Mouse (Mus musculus): Measurements from ENCODE around the gene Map4k3. TPM values are rescaled to one million over a fixed set of nuclear protein-coding genes. Genes with fewer than 3 reads are reported as not detected.
"Not testable (repeated sequence)": the region's sequence is repeated elsewhere in the genome, so short reads cannot be mapped to it uniquely, and the experiment has no call there.

Map4k3 gene
- polyA plus RNA-seq, 1 experiment from 2014 or later = 5.5 TPM

GRCm38 (mm10) chr17:80577214-80577613, 151.1 kb downstream of the Map4k3 start:
- WGBS (ENCODE audit: insufficient replicate concordance) = 0% methylated on average over 30 of the region's 30 CpGs
- Histone ChIP-seq H3K4me2 (ENCODE audit: low read depth, low read length) (peak overlapping the region; percentile 79), H3K9me3 (ENCODE audit: low read length) (no peaks in the 10 kb centered on the region), H3K9ac (replicated peaks) (peak overlapping the region; percentile 35; the same call in 1 of the 2 replicates), H3K27me3 (ENCODE audit: insufficient read depth, low read length) (no peaks in the 10 kb centered on the region), H3K4me1 (ENCODE audit: insufficient read depth) (peaks cover 10% of the 10 kb centered on the region), H3K4me3 (ENCODE audit: low read depth, low read length) (peak overlapping the region; percentile 43), H3K36me3 (replicated peaks; ENCODE audit: insufficient read depth, low read length) (0 out of 2 replicates have a peak, but pooled peaks cover 6% of the 10 kb centered on the region), H3K27ac (ENCODE audit: low read depth) (no peak overlapping the region)
- DNase-seq = peak; percentile 69
- ATAC-seq = peak; percentile 62
- TF ChIP-seq CTCF (IDR thresholded peaks at IDR 0.05; ENCODE audit: low read depth) = no peak
- TF ChIP-seq EP300 (IDR thresholded peaks at IDR 0.05; ENCODE audit: low read depth) = no peak

DNA sequence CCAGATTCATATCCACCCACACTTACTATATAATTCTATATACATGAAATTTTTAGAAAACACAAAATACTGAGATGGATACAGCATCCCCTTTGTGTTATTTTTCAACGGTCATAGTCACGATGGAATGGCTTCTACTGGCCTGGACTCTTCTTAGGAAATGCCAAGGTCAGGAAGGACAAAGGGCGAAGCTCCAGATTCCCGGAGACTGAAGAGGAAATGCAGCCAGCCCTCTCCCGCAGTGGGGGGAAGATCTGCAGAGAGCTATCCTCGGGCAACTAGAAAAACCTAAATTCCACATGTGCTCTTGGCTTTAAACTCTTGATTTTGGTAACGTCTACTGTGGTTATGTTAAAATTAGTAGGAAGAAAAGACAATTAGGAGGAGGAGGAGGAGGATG, 153.3 kb downstream of the Map4k3 start:
- Histone ChIP-seq H3K4me3 (ENCODE audit: low read depth, low read length) (no peak overlapping the region), H3K9me3 (ENCODE audit: low read length) (no peaks in the 10 kb centered on the region), H3K9ac (replicated peaks) (no peak overlapping the region), H3K36me3 (replicated peaks; ENCODE audit: insufficient read depth, low read length) (no peaks in the 10 kb centered on the region), H3K4me1 (ENCODE audit: insufficient read depth) (peaks cover 10% of the 10 kb centered on the region), H3K27ac (ENCODE audit: low read depth) (no peak overlapping the region), H3K27me3 (ENCODE audit: insufficient read depth, low read length) (no peaks in the 10 kb centered on the region), H3K4me2 (ENCODE audit: low read depth, low read length) (no peak overlapping the region)
- ATAC-seq (no peak), DNase-seq (no peak)
- TF ChIP-seq EP300 (IDR thresholded peaks at IDR 0.05; ENCODE audit: low read depth) (no peak), CTCF (IDR thresholded peaks at IDR 0.05; ENCODE audit: low read depth) (no peak)
- 56% methylated on average over 7 of the region's 7 CpGs for WGBS (ENCODE audit: insufficient replicate concordance)

DNA sequence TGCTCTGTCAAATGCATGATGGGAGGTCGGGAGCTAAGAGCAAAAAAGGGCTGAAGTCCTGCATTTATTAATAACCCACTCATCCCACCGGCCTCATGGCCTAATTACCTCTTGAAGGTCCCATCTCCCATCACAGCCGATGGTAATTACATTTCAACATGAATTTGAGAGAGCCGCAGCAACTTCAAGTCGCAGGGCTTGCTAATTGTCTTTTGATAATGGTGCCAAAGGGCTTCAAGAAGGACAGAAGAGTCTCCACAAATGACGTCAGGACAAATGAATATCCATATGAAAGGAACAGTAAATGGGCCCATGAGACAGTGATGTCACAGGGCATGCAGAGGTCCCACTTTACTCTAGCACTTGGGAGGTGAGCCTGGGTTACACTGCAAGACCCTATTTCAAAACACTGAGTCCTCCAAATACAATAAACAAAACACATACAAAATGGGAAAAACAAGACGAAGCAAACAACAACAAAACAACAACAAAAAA, 153.8 kb downstream of the Map4k3 start:
- no peak for TF ChIP-seq CTCF (IDR thresholded peaks at IDR 0.05; ENCODE audit: low read depth)
- TF ChIP-seq EP300 (IDR thresholded peaks at IDR 0.05; ENCODE audit: low read depth) = no peak
- no peak overlapping the region for H3K4me3 ChIP-seq (ENCODE audit: low read depth, low read length)
- no peak overlapping the region for H3K4me2 ChIP-seq (ENCODE audit: low read depth, low read length)
- no peaks in the 10 kb centered on the region for H3K27me3 ChIP-seq (ENCODE audit: insufficient read depth, low read length)
- no peak overlapping the region for H3K27ac ChIP-seq (ENCODE audit: low read depth)
- DNase-seq (no peak), ATAC-seq (no peak)
- no peak overlapping the region for H3K9ac ChIP-seq (replicated peaks)
- H3K36me3 ChIP-seq (replicated peaks; ENCODE audit: insufficient read depth, low read length) = no peaks in the 10 kb centered on the region
- WGBS (ENCODE audit: insufficient replicate concordance) = 79% methylated on average over 7 of the region's 7 CpGs
- H3K9me3 ChIP-seq (ENCODE audit: low read length) = no peaks in the 10 kb centered on the region
- peaks cover 10% of the 10 kb centered on the region for H3K4me1 ChIP-seq (ENCODE audit: insufficient read depth)

DNA sequence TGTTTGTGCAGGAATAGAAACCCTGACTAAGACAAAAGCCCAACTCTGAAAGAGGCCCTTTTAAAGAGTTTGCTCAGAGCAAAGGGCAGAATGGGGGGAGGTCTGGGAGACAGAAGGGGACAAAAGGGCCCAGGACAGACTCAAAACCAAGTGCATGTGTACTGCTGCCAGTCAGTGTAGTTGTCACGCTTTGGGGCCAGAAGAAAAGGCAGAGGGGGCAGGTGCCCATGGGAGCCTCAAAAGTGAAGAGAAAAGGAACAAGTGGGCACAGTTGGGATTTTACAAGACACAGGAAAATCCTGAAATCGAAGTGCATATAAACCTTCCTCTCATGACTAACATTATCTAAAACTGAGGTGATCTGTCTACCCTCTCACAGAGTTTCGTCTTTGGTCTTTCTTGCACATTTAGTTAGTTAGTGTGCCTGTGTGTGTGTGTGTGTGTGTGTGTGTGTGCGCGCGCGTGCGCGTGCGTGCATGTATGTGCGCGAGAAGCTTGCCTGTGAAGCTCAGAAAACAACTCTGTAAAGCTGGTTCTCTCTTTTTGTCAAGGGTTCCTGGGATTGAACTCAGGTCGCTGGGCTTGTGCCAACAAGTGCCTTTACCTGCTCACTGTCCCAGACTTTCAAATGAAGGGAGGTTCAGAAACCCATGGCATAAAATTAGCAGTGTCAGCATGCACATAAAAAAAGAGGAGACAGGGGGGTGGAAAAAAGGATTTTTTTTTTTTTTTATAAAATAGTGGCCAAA, 155.9 kb downstream of the Map4k3 start:
- Histone ChIP-seq H3K9ac (replicated peaks) (no peak overlapping the region), H3K9me3 (ENCODE audit: low read length) (no peaks in the 10 kb centered on the region), H3K27ac (ENCODE audit: low read depth) (no peak overlapping the region), H3K27me3 (ENCODE audit: insufficient read depth, low read length) (no peaks in the 10 kb centered on the region), H3K4me3 (ENCODE audit: low read depth, low read length) (no peak overlapping the region), H3K36me3 (replicated peaks; ENCODE audit: insufficient read depth, low read length) (no peaks in the 10 kb centered on the region), H3K4me1 (ENCODE audit: insufficient read depth) (peaks cover 7% of the 10 kb centered on the region), H3K4me2 (ENCODE audit: low read depth, low read length) (no peak overlapping the region)
- DNase-seq (no peak), ATAC-seq (no peak)
- WGBS (ENCODE audit: insufficient replicate concordance) = 88% methylated on average over 13 of the region's 13 CpGs
- TF ChIP-seq CTCF (IDR thresholded peaks at IDR 0.05; ENCODE audit: low read depth) (no peak), EP300 (IDR thresholded peaks at IDR 0.05; ENCODE audit: low read depth) (no peak)

DNA sequence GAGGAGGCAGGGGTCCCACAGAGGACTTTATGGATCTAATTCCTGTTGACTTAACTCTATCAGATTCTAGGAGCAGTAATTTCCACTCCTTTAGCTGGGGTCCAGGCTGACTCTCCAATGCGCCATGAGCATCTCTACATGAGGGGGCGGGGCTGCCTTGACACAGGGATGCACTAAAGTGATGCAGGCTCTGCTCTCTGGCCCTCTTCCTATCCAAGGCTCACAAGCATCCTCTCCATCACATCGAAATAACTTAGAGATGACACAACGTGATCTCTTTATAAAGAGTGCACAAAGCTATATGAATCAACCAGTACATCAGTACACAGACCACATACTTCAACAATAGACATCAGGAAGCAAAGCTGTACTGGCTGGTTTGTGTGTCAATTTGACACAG, 156.8 kb downstream of the Map4k3 start:
- ATAC-seq (no peak), DNase-seq (no peak)
- Histone ChIP-seq H3K36me3 (replicated peaks; ENCODE audit: insufficient read depth, low read length) (no peaks in the 10 kb centered on the region), H3K4me2 (ENCODE audit: low read depth, low read length) (no peak overlapping the region), H3K9ac (replicated peaks) (no peak overlapping the region), H3K4me3 (ENCODE audit: low read depth, low read length) (no peak overlapping the region), H3K9me3 (ENCODE audit: low read length) (no peaks in the 10 kb centered on the region), H3K27me3 (ENCODE audit: insufficient read depth, low read length) (no peaks in the 10 kb centered on the region), H3K4me1 (ENCODE audit: insufficient read depth) (no peaks in the 10 kb centered on the region), H3K27ac (ENCODE audit: low read depth) (no peak overlapping the region)
- no peak for TF ChIP-seq EP300 (IDR thresholded peaks at IDR 0.05; ENCODE audit: low read depth)
- TF ChIP-seq CTCF (IDR thresholded peaks at IDR 0.05; ENCODE audit: low read depth) = no peak
- 85% methylated on average over 4 of the region's 4 CpGs for WGBS (ENCODE audit: insufficient replicate concordance)

GRCm38 (mm10) chr17:80569718-80570117, 158.6 kb downstream of the Map4k3 start:
- H3K27ac ChIP-seq (ENCODE audit: low read depth); H3K4me3 ChIP-seq (ENCODE audit: low read depth, low read length); ATAC-seq; H3K9me3 ChIP-seq (ENCODE audit: low read length); H3K9ac ChIP-seq (replicated peaks); H3K36me3 ChIP-seq (replicated peaks; ENCODE audit: insufficient read depth, low read length); H3K4me1 ChIP-seq (ENCODE audit: insufficient read depth); H3K27me3 ChIP-seq (ENCODE audit: insufficient read depth, low read length); H3K4me2 ChIP-seq (ENCODE audit: low read depth, low read length): not testable (repeated sequence)
- DNase-seq = peak; percentile 4
- TF ChIP-seq CTCF (IDR thresholded peaks at IDR 0.05; ENCODE audit: low read depth) = peak; percentile 21
- 91% methylated on average over 1 of the region's 2 CpGs for WGBS (ENCODE audit: insufficient replicate concordance)

All from liver, postnatal 0 days (tissue).